Mouse (Mus musculus) heart, postnatal 0 days (tissue): Measurements from ENCODE around the gene Myom3. TPM values are rescaled to one million over a fixed set of nuclear protein-coding genes. Genes with fewer than 3 reads are reported as not detected.

Experiments used
- ATAC-seq: fragments of 200-750 bp; cut with Nextera tagmentation; 2 replicates; pipeline ENCODE4 v1.8.0; 2017; ENCODE audit warnings: low read depth, moderate number of reproducible peaks, moderate library complexity; ENCODE audit not compliant: insufficient read depth
- DNase-seq: peaks from one replicate; pipeline ENCODE4 v3.0.0-alpha.2; 2016; ENCODE audit warnings: low spot score
- H3K27ac ChIP-seq: fragments of 300-500 bp; sonication (generic); 2 replicates; pipeline ENCODE4 v1.5.1; 2014; ENCODE audit warnings: low read depth, mild to moderate bottlenecking
- H3K27me3 ChIP-seq: fragments of 300-500 bp; sonication (generic); 2 replicates; pipeline ENCODE4 v1.6.1; 2014; ENCODE audit warnings: low read length, mixed read lengths; ENCODE audit not compliant: control insufficient read depth, insufficient read depth
- H3K36me3 ChIP-seq: fragments of 300-500 bp; sonication (generic); replicated peaks from 2 replicates; pipeline ENCODE4 v1.6.1; 2014; ENCODE audit warnings: low read length, mixed read lengths; ENCODE audit not compliant: control insufficient read depth, insufficient read depth
- H3K4me1 ChIP-seq: fragments of 300-500 bp; sonication (generic); 2 replicates; pipeline ENCODE4 v1.6.1; 2014; ENCODE audit warnings: antibody characterized with exemption; ENCODE audit not compliant: control insufficient read depth, insufficient read depth
- H3K4me2 ChIP-seq: fragments of 300-500 bp; sonication (generic); 2 replicates; pipeline ENCODE4 v1.6.1; 2014; ENCODE audit warnings: low read depth, mild to moderate bottlenecking, low read length, moderate library complexity
- H3K4me3 ChIP-seq: fragments of 300-500 bp; sonication (generic); 2 replicates; pipeline ENCODE4 v1.5.1; 2014; ENCODE audit warnings: low read depth, low read length
- H3K9ac ChIP-seq: fragments of 300-500 bp; sonication (generic); replicated peaks from 2 replicates; pipeline ENCODE4 v1.6.1; 2014; ENCODE audit warnings: low read depth, low read length, mixed read lengths
- H3K9me3 ChIP-seq: fragments of 300-500 bp; sonication (generic); replicated peaks from 2 replicates; pipeline ENCODE4 v1.6.1; 2016; ENCODE audit warnings: low read length; ENCODE audit not compliant: control insufficient read depth
- CTCF ChIP-seq: IDR thresholded peaks from 2 replicates; pipeline ENCODE4 v1.5.1; 2016; ENCODE audit warnings: antibody characterized with exemption, control low read depth, low read depth
- EP300 ChIP-seq: IDR thresholded peaks from 2 replicates; pipeline ENCODE4 v1.6.1; 2016; ENCODE audit warnings: antibody characterized with exemption, low read depth
- WGBS: fragments of 180-500 bp; shearing (Covaris S2); extraction: QIAGEN DNeasy Blood & Tissue Kit; methylation state at CpG from one replicate; pipeline ENCODE4 v1.1.7; 2014; 5-methylcytosine and 5-hydroxymethylcytosine counted together
- polyA plus RNA-seq: library from polyadenylated mRNA; unstranded; fragments of >200 nt; fragmentation: Nextera tagmentation; extraction: Ambion mirVana; gene quantifications from 2 replicates; pipeline ENCODE4 v1.2.1, GENCODE M21; 2015
- total RNA-seq: library from RNA; depleted of rRNA; stranded (reverse); fragments of >200 nt; gene quantifications from 2 replicates; pipeline ENCODE4 v1.2.3, GENCODE M21; 2014; ENCODE audit warnings: low replicate concordance; rRNA removed

Myom3 gene
- total and polyA plus RNA-seq, 2 experiments from 2014 or later: 0.27 to 0.82 TPM

DNA sequence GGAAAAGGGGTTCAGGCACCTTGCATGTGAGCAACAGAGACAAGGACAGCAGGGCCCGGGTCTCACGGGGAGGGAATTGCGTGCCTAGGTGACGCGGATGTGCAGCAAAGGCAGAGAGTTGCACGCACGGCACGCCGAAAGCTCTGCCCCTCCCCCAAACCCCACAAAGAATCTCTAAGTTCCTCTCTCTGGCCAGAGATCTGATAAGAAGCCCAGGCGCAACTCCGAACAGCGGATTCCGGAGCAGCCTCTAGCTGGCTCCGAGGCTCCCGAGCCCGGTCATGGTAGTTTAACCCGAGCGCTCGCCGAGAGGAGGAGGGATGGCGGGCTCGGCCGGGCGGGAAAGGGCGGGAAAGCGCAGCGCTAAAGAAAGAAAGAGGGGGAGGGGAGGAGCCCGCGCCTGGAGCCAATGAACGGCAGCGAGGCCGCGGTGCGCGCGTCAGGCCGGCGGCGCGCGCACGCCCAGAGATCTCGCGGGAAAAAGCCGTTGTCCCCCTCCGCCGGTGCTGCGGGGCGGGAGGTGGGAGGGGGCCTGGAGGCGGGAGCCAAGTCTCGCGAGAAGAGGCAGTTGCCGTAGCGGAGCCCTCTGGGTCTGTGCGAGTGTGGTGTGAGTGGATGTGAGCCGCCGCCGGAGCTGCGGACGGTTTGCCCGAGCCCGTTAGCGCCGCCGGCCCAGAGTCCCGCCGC is 96.2 kb downstream of the Myom3 start, which contains the start of gene Srsf10:
Gene Srsf10 (plus strand): TSS at position 212 of the 687 bp plus-strand sequence.
- TF ChIP-seq CTCF: no peak
- peak; percentile 96 for TF ChIP-seq EP300
- Histone ChIP-seq H3K27me3 (no peaks in the 10 kb centered on the region), H3K36me3 (no peaks in the 10 kb centered on the region), H3K4me1 (peaks cover 33% of the 10 kb centered on the region), H3K4me3 (peak within 1 kb of the TSS; percentile 93), H3K27ac (peak within 1 kb of the TSS; percentile 98), H3K9me3 (no peaks in the 10 kb centered on the region), H3K4me2 (peak within 1 kb of the TSS; percentile 87), H3K9ac (peak within 1 kb of the TSS; percentile 90)
- WGBS: under 1% methylated on average over 66 of the region's 67 CpGs
- DNase-seq (peak; percentile 98), ATAC-seq (peak; percentile 98)

DNA sequence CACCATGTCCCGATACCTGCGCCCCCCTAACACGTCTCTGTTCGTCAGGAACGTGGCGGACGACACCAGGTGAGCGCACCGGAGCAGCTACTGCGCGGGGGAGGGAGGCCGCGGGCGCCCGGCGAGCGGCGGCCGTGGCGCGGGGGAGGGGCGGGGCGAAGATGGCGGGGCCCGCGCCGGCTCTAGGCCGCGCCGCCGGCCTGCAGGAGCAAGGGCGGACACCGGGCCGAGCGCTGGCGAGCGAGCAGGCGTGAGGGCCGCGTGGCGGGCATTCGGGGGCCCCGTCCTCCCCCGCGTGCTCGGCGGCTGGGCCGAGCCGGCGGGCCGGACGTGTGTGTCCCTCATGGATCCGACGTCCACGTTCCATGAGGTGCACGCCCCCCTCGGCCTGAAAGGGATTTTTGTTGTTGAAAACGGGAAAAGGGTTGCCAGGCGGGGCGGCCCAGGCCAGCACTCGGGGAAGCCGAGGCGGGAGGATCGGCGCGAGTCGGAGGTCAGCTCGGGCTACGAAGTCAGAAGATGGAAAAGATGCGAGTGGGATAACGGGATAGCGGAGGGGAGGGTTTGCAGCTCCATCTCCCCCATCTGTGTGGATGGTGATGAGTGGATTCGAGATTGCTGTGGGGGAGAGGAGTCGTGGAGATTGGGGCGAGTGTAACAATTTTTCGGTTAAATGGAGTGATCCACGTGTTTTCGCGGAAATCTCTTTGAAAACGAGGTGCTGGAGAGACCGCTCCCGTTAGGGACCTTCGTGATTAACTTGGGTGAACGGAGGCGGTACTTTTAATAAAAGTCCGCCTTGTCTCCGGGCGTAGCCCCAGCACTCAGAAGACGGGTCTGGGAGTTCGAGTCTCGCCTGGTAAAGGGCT is 96.9 kb downstream of the Myom3 start:
- ATAC-seq (peak; percentile 75), DNase-seq (peak; percentile 74)
- Histone ChIP-seq H3K4me2 (peak overlapping the region; percentile 83), H3K4me1 (peaks cover 31% of the 10 kb centered on the region), H3K9ac (peak overlapping the region; percentile 90), H3K36me3 (no peaks in the 10 kb centered on the region), H3K27me3 (no peaks in the 10 kb centered on the region), H3K9me3 (no peaks in the 10 kb centered on the region), H3K27ac (peak overlapping the region; percentile 98), H3K4me3 (peak overlapping the region; percentile 93)
- under 1% methylated on average over 85 of the region's 91 CpGs for WGBS
- TF ChIP-seq CTCF: no peak

DNA sequence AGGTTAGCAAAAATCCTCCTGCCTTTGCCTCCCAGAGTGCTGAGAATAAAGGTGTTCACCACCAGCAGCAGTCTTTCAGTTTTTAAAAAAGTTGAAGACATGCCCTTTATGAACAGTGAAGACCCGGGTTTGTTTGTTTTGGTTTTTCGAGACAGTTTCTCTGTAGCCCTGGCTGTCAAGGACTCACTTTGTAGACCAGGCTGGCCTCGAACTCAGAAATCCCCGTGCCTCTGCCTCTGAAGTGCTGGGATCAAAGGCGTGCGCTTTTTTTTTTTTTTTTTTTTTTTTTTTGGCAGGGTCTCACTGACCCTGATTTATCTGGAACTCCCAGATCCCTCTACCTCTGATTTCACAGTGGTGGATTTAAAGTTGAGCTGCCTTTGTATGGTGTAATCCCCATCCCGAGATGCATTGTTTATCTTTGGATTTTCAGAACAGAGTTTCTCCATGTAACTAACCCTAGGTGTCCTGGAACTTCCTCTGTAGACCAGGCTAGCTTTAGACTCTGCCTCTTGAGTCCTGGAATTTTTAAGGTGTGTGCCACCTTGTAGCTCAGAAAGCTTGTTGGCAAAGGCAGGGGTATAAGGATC is 98.2 kb downstream of the Myom3 start:
- Histone ChIP-seq H3K9me3 (no peaks in the 10 kb centered on the region), H3K9ac (peak overlapping the region; percentile 90), H3K36me3 (peaks cover 10% of the 10 kb centered on the region), H3K4me1 (peaks cover 31% of the 10 kb centered on the region), H3K4me2 (peak overlapping the region; percentile 83), H3K4me3 (peak overlapping the region; percentile 93), H3K27ac (peak overlapping the region; percentile 25; the same call in 1 of the 2 replicates), H3K27me3 (no peaks in the 10 kb centered on the region)
- 11% methylated on average over 7 of the region's 7 CpGs for WGBS
- TF ChIP-seq CTCF: no peak
- TF ChIP-seq EP300: no peak
- no peak for ATAC-seq
- DNase-seq: no peak

Other genes starting within 250 kb of the Myom3 start
- 1.8 and 1.9 TPM in 2 replicates for gene Grhl3, start 186.1 kb upstream of the Myom3 start, total RNA-seq
- gene Grhl3, start 186.1 kb upstream of the Myom3 start, polyA plus RNA-seq: 1.4 and 1.9 TPM in 2 replicates
- gene Ifnlr1, start 73.4 kb upstream of the Myom3 start, total RNA-seq: 1.9 and 2.4 TPM in 2 replicates
- gene Ifnlr1, start 73.4 kb upstream of the Myom3 start, polyA plus RNA-seq: 0.77 and 1.0 TPM in 2 replicates
- not detected in 2 replicates for gene Il22ra1, start 31.5 kb upstream of the Myom3 start, total RNA-seq
- gene Il22ra1, start 31.5 kb upstream of the Myom3 start, polyA plus RNA-seq: not detected in 2 replicates
- gene Srsf10, start 96.0 kb downstream of the Myom3 start, total RNA-seq: 51.8 and 63.6 TPM in 2 replicates
- gene Srsf10, start 96.0 kb downstream of the Myom3 start, polyA plus RNA-seq: 97.0 and 102 TPM in 2 replicates
- gene Pnrc2, start 114.1 kb downstream of the Myom3 start, total RNA-seq: 78.7 and 80.8 TPM in 2 replicates
- 107 and 111 TPM in 2 replicates for gene Pnrc2, start 114.1 kb downstream of the Myom3 start, polyA plus RNA-seq
- gene Cnr2, start 135.7 kb downstream of the Myom3 start, total RNA-seq: 0.15 and 0.27 TPM in 2 replicates
- gene Cnr2, start 135.7 kb downstream of the Myom3 start, polyA plus RNA-seq: 0.36 and 0.44 TPM in 2 replicates
- 24.3 and 30.3 TPM in 2 replicates for gene Fuca1, start 161.0 kb downstream of the Myom3 start, total RNA-seq
- gene Fuca1, start 161.0 kb downstream of the Myom3 start, polyA plus RNA-seq: 48.4 and 50.4 TPM in 2 replicates
- gene Hmgcl, start 186.7 kb downstream of the Myom3 start, total RNA-seq: 44.3 and 48.8 TPM in 2 replicates
- 97.5 and 101 TPM in 2 replicates for gene Hmgcl, start 186.7 kb downstream of the Myom3 start, polyA plus RNA-seq
- gene Gale, start 204.0 kb downstream of the Myom3 start, total RNA-seq: 6.7 and 18.2 TPM in 2 replicates
- gene Gale, start 204.0 kb downstream of the Myom3 start, polyA plus RNA-seq: 10.4 and 11.8 TPM in 2 replicates
- gene Lypla2, start 212.9 kb downstream of the Myom3 start, total RNA-seq: 53.0 and 58.4 TPM in 2 replicates
- 63.3 and 66.8 TPM in 2 replicates for gene Lypla2, start 212.9 kb downstream of the Myom3 start, polyA plus RNA-seq
- gene Pithd1, start 227.5 kb downstream of the Myom3 start, total RNA-seq: 24.4 and 35.7 TPM in 2 replicates
- gene Pithd1, start 227.5 kb downstream of the Myom3 start, polyA plus RNA-seq: 29.5 and 30.7 TPM in 2 replicates